Mouse (Mus musculus): ENCODE measurements around the gene Tbc1d2b. TPM values are rescaled to one million over a fixed set of nuclear protein-coding genes. Genes with fewer than 3 reads are reported as not detected.

The Tbc1d2b gene
- polyA plus RNA-seq, 1 experiment, result 2.2 TPM

DNA sequence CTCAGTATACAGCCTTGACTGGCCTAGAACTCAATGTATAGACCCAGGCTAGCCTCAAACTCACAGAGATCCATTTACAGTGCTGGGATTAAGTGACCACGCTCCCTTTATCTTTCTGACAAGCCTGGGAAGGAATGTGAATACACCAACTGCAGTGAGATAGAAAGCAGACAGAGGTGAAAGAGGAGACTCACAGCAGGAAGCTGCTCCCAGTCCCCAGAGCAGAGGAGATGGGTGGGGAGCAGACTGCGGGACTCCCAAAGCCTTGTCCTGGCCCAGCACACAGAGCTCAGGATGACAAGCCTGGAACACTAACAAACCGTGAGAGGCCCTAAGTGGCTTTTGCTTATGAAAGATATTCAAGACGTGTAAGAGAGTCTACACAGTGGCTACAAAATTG lies 53.1 kb downstream of the Tbc1d2b start:
- Histone ChIP-seq H3K27ac (ENCODE audit: control insufficient read depth, insufficient read depth, low read depth, low read length) (no peak overlapping the region), H3K4me1 (ENCODE audit: control insufficient read depth, insufficient read depth, low read length) (no peaks in the 10 kb centered on the region), H3K36me3 (ENCODE audit: control insufficient read depth, insufficient read depth, low read length) (no peaks in the 10 kb centered on the region), H3K27me3 (ENCODE audit: control insufficient read depth, insufficient read depth, low read length) (no peaks in the 10 kb centered on the region), H3K4me3 (ENCODE audit: control insufficient read depth, low read depth, low read length) (no peak overlapping the region)
- TF ChIP-seq CTCF (IDR thresholded peaks at IDR 0.05; ENCODE audit: control insufficient read depth, insufficient read depth, insufficient replicate concordance, low read depth, low read length), result no peak
- TF ChIP-seq POLR2A (IDR thresholded peaks at IDR 0.05; ENCODE audit: control insufficient read depth, low read depth, low read length), result no peak

- H3K36me3 ChIP-seq (ENCODE audit: control insufficient read depth, insufficient read depth, low read length), result no peaks in the 10 kb centered on the region
- H3K27ac ChIP-seq (ENCODE audit: control insufficient read depth, insufficient read depth, low read depth, low read length), result no peak overlapping the region
- no peaks in the 10 kb centered on the region for H3K27me3 ChIP-seq (ENCODE audit: control insufficient read depth, insufficient read depth, low read length)
- H3K4me1 ChIP-seq (ENCODE audit: control insufficient read depth, insufficient read depth, low read length), result no peaks in the 10 kb centered on the region; the same call in 1 of the 2 replicates
- TF ChIP-seq POLR2A (IDR thresholded peaks at IDR 0.05; ENCODE audit: control insufficient read depth, low read depth, low read length), result no peak
- no peak overlapping the region for H3K4me3 ChIP-seq (ENCODE audit: control insufficient read depth, low read depth, low read length)
Measured at GRCm38 (mm10) chr9:90216259-90217001, 54.2 kb downstream of the Tbc1d2b start.

DNA sequence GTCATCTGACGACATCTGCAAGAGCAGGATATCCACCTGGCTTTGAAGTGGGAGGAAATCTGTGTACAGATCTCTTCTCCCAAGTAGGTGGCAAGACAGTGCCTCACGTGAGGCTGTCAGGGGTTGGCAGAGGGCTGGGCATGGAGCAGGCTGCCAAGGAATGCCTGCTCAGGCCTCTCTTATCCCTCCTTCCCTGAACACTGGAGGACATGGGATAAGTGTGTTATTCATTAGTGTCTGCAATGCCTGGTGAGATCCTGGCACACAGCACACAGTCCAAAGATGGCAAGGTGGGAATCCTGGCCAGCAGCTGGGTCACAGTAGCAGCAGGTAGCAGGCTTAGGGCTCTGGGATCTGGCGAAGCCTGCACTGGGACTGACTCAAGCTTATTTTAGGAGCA lies 57.5 kb downstream of the Tbc1d2b start:
- TF ChIP-seq CTCF (IDR thresholded peaks at IDR 0.05; ENCODE audit: control insufficient read depth, insufficient read depth, insufficient replicate concordance, low read depth, low read length) (no peak), POLR2A (IDR thresholded peaks at IDR 0.05; ENCODE audit: control insufficient read depth, low read depth, low read length) (no peak)
- Histone ChIP-seq H3K36me3 (ENCODE audit: control insufficient read depth, insufficient read depth, low read length) (no peaks in the 10 kb centered on the region), H3K4me1 (ENCODE audit: control insufficient read depth, insufficient read depth, low read length) (no peaks in the 10 kb centered on the region; the same call in 1 of the 2 replicates)

GRCm38 (mm10) chr9:90208655-90209054 lies 61.9 kb downstream of the Tbc1d2b start:
- H3K27ac ChIP-seq (ENCODE audit: control insufficient read depth, insufficient read depth, low read depth, low read length), result no peak overlapping the region
- no peak for TF ChIP-seq POLR2A (IDR thresholded peaks at IDR 0.05; ENCODE audit: control insufficient read depth, low read depth, low read length)
- no peak for TF ChIP-seq CTCF (IDR thresholded peaks at IDR 0.05; ENCODE audit: control insufficient read depth, insufficient read depth, insufficient replicate concordance, low read depth, low read length)
- H3K36me3 ChIP-seq (ENCODE audit: control insufficient read depth, insufficient read depth, low read length), result no peaks in the 10 kb centered on the region
- H3K27me3 ChIP-seq (ENCODE audit: control insufficient read depth, insufficient read depth, low read length), result no peaks in the 10 kb centered on the region
- no peak overlapping the region for H3K4me3 ChIP-seq (ENCODE audit: control insufficient read depth, low read depth, low read length)
- H3K4me1 ChIP-seq (ENCODE audit: control insufficient read depth, insufficient read depth, low read length), result no peaks in the 10 kb centered on the region; the same call in 1 of the 2 replicates

More for the DNA sequence above, 57.5 kb downstream of the Tbc1d2b start:
- no peaks in the 10 kb centered on the region for H3K27me3 ChIP-seq (ENCODE audit: control insufficient read depth, insufficient read depth, low read length)
- no peak overlapping the region for H3K4me3 ChIP-seq (ENCODE audit: control insufficient read depth, low read depth, low read length)
- no peak overlapping the region for H3K27ac ChIP-seq (ENCODE audit: control insufficient read depth, insufficient read depth, low read depth, low read length)

DNA sequence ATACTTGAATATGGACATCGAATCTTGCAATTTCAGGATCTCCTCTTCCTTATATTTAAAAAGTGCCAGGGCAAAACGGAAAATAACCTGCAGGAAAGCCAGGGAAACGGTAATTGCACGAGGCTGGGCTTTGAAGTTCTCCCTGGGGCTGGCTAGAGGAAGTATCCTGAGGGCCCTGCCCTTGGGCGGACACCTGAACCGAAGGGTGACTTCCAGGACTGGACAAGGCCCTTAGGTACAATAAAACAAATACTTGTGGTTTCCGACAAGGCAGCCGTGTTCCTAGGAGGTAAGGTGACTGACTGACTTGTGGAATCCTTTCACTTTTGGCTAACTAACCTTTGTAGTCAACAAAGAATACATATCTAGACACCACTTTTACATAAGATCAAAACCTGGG lies 62.8 kb downstream of the Tbc1d2b start:
- no peaks in the 10 kb centered on the region for H3K36me3 ChIP-seq (ENCODE audit: control insufficient read depth, insufficient read depth, low read length)
- no peak overlapping the region for H3K27ac ChIP-seq (ENCODE audit: control insufficient read depth, insufficient read depth, low read depth, low read length)
- no peaks in the 10 kb centered on the region; the same call in 1 of the 2 replicates for H3K4me1 ChIP-seq (ENCODE audit: control insufficient read depth, insufficient read depth, low read length)
- no peak overlapping the region for H3K4me3 ChIP-seq (ENCODE audit: control insufficient read depth, low read depth, low read length)
- no peak for TF ChIP-seq POLR2A (IDR thresholded peaks at IDR 0.05; ENCODE audit: control insufficient read depth, low read depth, low read length)
- no peak for TF ChIP-seq CTCF (IDR thresholded peaks at IDR 0.05; ENCODE audit: control insufficient read depth, insufficient read depth, insufficient replicate concordance, low read depth, low read length)
- no peaks in the 10 kb centered on the region for H3K27me3 ChIP-seq (ENCODE audit: control insufficient read depth, insufficient read depth, low read length)

DNA sequence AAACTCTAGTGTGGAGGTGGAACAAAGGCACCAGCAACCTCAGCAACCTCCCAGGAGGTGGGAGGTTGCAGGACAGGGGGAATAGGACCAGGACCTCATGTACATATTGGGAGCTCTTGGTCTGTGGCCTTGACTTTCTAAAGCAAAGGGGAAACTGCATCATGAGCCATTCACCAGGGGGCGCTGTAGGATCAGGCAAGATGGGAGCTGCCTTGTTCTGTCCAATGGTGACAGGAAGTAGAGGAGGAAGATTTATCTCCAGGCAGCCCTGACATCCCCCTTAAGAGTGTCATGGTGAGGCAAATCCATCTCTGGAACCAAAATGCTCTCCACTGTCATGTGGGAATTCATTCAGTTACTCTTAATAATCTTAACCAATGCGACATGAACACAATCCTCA lies 64.1 kb downstream of the Tbc1d2b start:
- Histone ChIP-seq H3K4me1 (ENCODE audit: control insufficient read depth, insufficient read depth, low read length) (no peaks in the 10 kb centered on the region), H3K4me3 (ENCODE audit: control insufficient read depth, low read depth, low read length) (no peak overlapping the region), H3K27me3 (ENCODE audit: control insufficient read depth, insufficient read depth, low read length) (no peaks in the 10 kb centered on the region), H3K27ac (ENCODE audit: control insufficient read depth, insufficient read depth, low read depth, low read length) (no peak overlapping the region), H3K36me3 (ENCODE audit: control insufficient read depth, insufficient read depth, low read length) (no peaks in the 10 kb centered on the region)
- TF ChIP-seq POLR2A (IDR thresholded peaks at IDR 0.05; ENCODE audit: control insufficient read depth, low read depth, low read length) (no peak), CTCF (IDR thresholded peaks at IDR 0.05; ENCODE audit: control insufficient read depth, insufficient read depth, insufficient replicate concordance, low read depth, low read length) (peak; percentile 56; the same call in 1 of the 2 replicates)

DNA sequence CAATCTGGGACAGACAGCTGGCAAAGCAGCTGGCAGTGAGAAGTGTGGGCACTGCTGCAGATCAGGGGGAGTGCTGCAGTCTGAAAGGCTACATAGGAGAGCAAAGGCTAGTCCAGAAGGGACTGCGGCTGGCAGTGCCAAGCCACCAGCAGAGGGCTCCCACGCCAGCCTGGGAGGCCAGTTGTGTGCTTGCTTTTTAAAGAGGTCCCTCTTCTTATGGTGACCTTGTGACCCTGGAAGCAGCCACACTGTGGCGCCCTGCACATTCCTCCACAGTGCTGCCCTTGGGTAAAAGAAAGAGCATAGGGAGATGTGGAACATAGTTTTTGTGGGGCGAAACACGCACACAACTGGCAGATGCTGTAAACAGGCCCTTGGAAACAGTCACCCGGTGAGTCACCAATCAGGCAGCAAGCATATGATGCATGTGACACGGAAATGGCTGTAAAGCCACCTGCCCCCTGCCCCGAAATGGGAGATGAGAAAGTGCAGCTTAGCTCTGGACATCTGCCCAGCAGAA lies 66.1 kb downstream of the Tbc1d2b start:
- no peaks in the 10 kb centered on the region for H3K4me1 ChIP-seq (ENCODE audit: control insufficient read depth, insufficient read depth, low read length)
- TF ChIP-seq CTCF (IDR thresholded peaks at IDR 0.05; ENCODE audit: control insufficient read depth, insufficient read depth, insufficient replicate concordance, low read depth, low read length) (peak; percentile 18; the same call in 1 of the 2 replicates), POLR2A (IDR thresholded peaks at IDR 0.05; ENCODE audit: control insufficient read depth, low read depth, low read length) (no peak)
- H3K27ac ChIP-seq (ENCODE audit: control insufficient read depth, insufficient read depth, low read depth, low read length), result no peak overlapping the region
- no peak overlapping the region for H3K4me3 ChIP-seq (ENCODE audit: control insufficient read depth, low read depth, low read length)
- no peaks in the 10 kb centered on the region for H3K36me3 ChIP-seq (ENCODE audit: control insufficient read depth, insufficient read depth, low read length)
- H3K27me3 ChIP-seq (ENCODE audit: control insufficient read depth, insufficient read depth, low read length), result no peaks in the 10 kb centered on the region

Measured in testis, adult 2 months (tissue).